Mouse (Mus musculus) liver, adult 2 months (tissue): ENCODE measurements around the gene Hoxd9. TPM values are rescaled to one million over a fixed set of nuclear protein-coding genes. Genes with fewer than 3 reads are reported as not detected.

ENCODE experiments used
- DNase-seq: peaks from one replicate; pipeline ENCODE4 v3.0.0-alpha.2; 2011; ENCODE audit warnings: low read depth, low spot score; ENCODE audit errors: extremely low read depth
- H3K27ac ChIP-seq: fragments of 200-500 bp; replicated peaks from 2 replicates; pipeline ENCODE4 v1.5.1; 2012; ENCODE audit warnings: low read depth, mild to moderate bottlenecking, control low read depth, inconsistent platforms, low read length; ENCODE audit not compliant: insufficient read depth
- H3K27me3 ChIP-seq: fragments of 200-500 bp; 2 replicates; pipeline ENCODE4 v1.6.1; 2012; ENCODE audit warnings: mild to moderate bottlenecking, moderate library complexity, low read length, inconsistent platforms; ENCODE audit not compliant: control insufficient read depth, insufficient read depth
- H3K36me3 ChIP-seq: fragments of 200-500 bp; 2 replicates; pipeline ENCODE4 v1.6.1; 2012; ENCODE audit warnings: low read length, inconsistent platforms; ENCODE audit not compliant: control insufficient read depth, insufficient read depth
- H3K4me1 ChIP-seq: fragments of 200-500 bp; 2 replicates; pipeline ENCODE4 v1.6.1; 2011; ENCODE audit warnings: low read length; ENCODE audit not compliant: control insufficient read depth, insufficient read depth
- H3K4me3 ChIP-seq: fragments of 200-500 bp; 2 replicates; pipeline ENCODE4 v1.5.1; 2011; ENCODE audit warnings: low read depth, mild to moderate bottlenecking, control low read depth, low read length, moderate library complexity; ENCODE audit not compliant: insufficient read depth
- H3K79me2 ChIP-seq: fragments of 200-500 bp; 2 replicates; pipeline ENCODE4 v1.6.1; 2012; ENCODE audit warnings: inconsistent platforms, mild to moderate bottlenecking, low read length, moderate library complexity; ENCODE audit not compliant: control insufficient read depth, insufficient read depth
- H3K9ac ChIP-seq: fragments of 200-500 bp; 2 replicates; pipeline ENCODE4 v1.6.1; 2012; ENCODE audit warnings: low read depth, mild to moderate bottlenecking, control low read depth, inconsistent platforms, low read length
- CTCF ChIP-seq: fragments of 200-500 bp; IDR thresholded peaks from 2 replicates; pipeline ENCODE4 v1.5.1; 2011; ENCODE audit warnings: low read depth, low read length, control low read depth
- POLR2A ChIP-seq: fragments of 200-500 bp; IDR thresholded peaks from 2 replicates; pipeline ENCODE4 v1.6.1; 2011; ENCODE audit warnings: low read length, control low read depth; ENCODE audit not compliant: insufficient read depth; ENCODE audit errors: extremely low read depth
- WGBS: fragments of 180-500 bp; shearing (Covaris S2); methylation state at CpG from one replicate; pipeline ENCODE4 v1.1.7; 2018; 5-methylcytosine and 5-hydroxymethylcytosine counted together
- polyA plus RNA-seq: library from polyadenylated mRNA; depleted of rRNA; stranded (reverse); fragments of >200 nt; gene quantifications from 2 replicates; pipeline ENCODE4 v1.2.3, GENCODE M21; 2012; rRNA removed
- total RNA-seq: library from RNA; depleted of rRNA; stranded (reverse); fragments of >200 nt; gene quantifications from 2 replicates; pipeline ENCODE4 v1.2.3, GENCODE M21; 2014; rRNA removed

The Hoxd9 gene
- total RNA-seq, result not detected in 2 replicates
- not detected in 2 replicates for polyA plus RNA-seq

GRCm38 (mm10) chr2:74697567-74698121 lies at the start of gene Hoxd9:
Gene Hoxd9, plus strand, starts transcription at chr2:74697727.
- H3K9ac ChIP-seq, result no peak within 1 kb of the TSS
- WGBS, result 2% methylated on average over 41 of the region's 43 CpGs
- TF ChIP-seq CTCF (peak; percentile 20; the same call in 1 of the 2 replicates), POLR2A (no peak)
- H3K27ac ChIP-seq, result no peak within 1 kb of the TSS
- H3K4me1 ChIP-seq, result 0 out of 2 replicates have a peak, but pooled peaks cover 1% of the 10 kb centered on the region
- H3K4me3 ChIP-seq, result peak within 1 kb of the TSS; percentile 34; the same call in 1 of the 2 replicates
- no peak for DNase-seq
- no peaks in the 10 kb centered on the region for H3K36me3 ChIP-seq
- no peaks in the 10 kb centered on the region for H3K79me2 ChIP-seq
- peaks cover 43% of the 10 kb centered on the region for H3K27me3 ChIP-seq

- no peak for DNase-seq
- Histone ChIP-seq H3K4me3 (no peak overlapping the region), H3K4me1 (no peaks in the 10 kb centered on the region), H3K36me3 (no peaks in the 10 kb centered on the region), H3K79me2 (no peaks in the 10 kb centered on the region), H3K9ac (no peak overlapping the region), H3K27ac (no peak overlapping the region), H3K27me3 (peaks cover 30% of the 10 kb centered on the region)
- no peak for TF ChIP-seq CTCF
- no peak for TF ChIP-seq POLR2A
- 45% methylated on average over 2 of the region's 2 CpGs for WGBS
Measured at GRCm38 (mm10) chr2:74652996-74653340, 44.6 kb upstream of the Hoxd9 start.

- H3K4me1 ChIP-seq, result no peaks in the 10 kb centered on the region
- TF ChIP-seq POLR2A (no peak), CTCF (no peak)
- H3K36me3 ChIP-seq, result no peaks in the 10 kb centered on the region
- H3K4me3 ChIP-seq, result no peak overlapping the region
- no peak for DNase-seq
- no peak overlapping the region for H3K27ac ChIP-seq
- 27% methylated on average over 17 of the region's 17 CpGs for WGBS
- H3K79me2 ChIP-seq, result no peaks in the 10 kb centered on the region
- peaks cover 33% of the 10 kb centered on the region for H3K27me3 ChIP-seq
- no peak overlapping the region for H3K9ac ChIP-seq
Measured at GRCm38 (mm10) chr2:74653781-74654535, 43.6 kb upstream of the Hoxd9 start.

GRCm38 (mm10) chr2:74654743-74655419 lies 42.6 kb upstream of the Hoxd9 start:
- 14% methylated on average over 19 of the region's 20 CpGs for WGBS
- Histone ChIP-seq H3K27ac (no peak overlapping the region), H3K4me1 (no peaks in the 10 kb centered on the region), H3K27me3 (peaks cover 35% of the 10 kb centered on the region), H3K9ac (no peak overlapping the region), H3K4me3 (no peak overlapping the region), H3K36me3 (no peaks in the 10 kb centered on the region), H3K79me2 (no peaks in the 10 kb centered on the region)
- TF ChIP-seq CTCF (no peak), POLR2A (no peak)
- no peak for DNase-seq

GRCm38 (mm10) chr2:74655420-74655781 lies 42.1 kb upstream of the Hoxd9 start:
- Histone ChIP-seq H3K9ac (no peak overlapping the region), H3K4me1 (no peaks in the 10 kb centered on the region), H3K4me3 (no peak overlapping the region), H3K27ac (no peak overlapping the region), H3K36me3 (no peaks in the 10 kb centered on the region), H3K27me3 (peaks cover 35% of the 10 kb centered on the region), H3K79me2 (no peaks in the 10 kb centered on the region)
- 8% methylated on average over 40 of the region's 47 CpGs for WGBS
- DNase-seq, result no peak
- TF ChIP-seq CTCF (peak; percentile 29; the same call in 1 of the 2 replicates), POLR2A (no peak)
